Mouse (Mus musculus) thymus, adult 2 months (tissue): ENCODE data around the gene Rxra.

Source experiments
- CTCF ChIP-seq: fragments of 200-500 bp; IDR thresholded peaks from 2 replicates; pipeline ENCODE4 v1.5.1; 2012; ENCODE audit warnings: mild to moderate bottlenecking, control low read depth, low read length, moderate library complexity, borderline replicate concordance; ENCODE audit not compliant: control insufficient read depth, poor library complexity, insufficient read depth; ENCODE audit errors: extremely low read depth
- POLR2A ChIP-seq: fragments of 200-500 bp; IDR thresholded peaks from 2 replicates; pipeline ENCODE4 v1.6.1; 2012; ENCODE audit warnings: mild to moderate bottlenecking, low read length, control low read depth, moderate library complexity; ENCODE audit not compliant: control insufficient read depth, poor library complexity, insufficient read depth; ENCODE audit errors: extremely low read depth

DNA sequence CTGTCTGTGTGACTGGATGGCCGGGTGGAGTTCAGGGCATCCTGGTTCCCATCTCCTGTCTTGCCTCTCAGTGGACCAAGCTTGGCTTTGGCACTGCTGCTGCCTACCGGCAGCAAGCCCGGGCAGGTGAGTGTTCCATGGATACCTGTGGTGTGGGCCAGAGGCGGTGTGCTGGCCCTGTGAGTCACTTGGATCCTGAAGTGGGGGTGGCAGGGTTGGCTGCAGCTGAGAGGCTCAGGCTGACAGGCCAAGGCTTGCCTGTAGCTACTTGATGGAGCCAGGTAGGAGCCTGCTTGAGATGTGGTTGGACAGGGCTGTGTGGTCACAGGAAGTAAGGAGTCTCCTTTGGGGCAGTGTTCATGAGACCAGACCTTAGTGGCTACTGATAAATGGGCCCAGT lies 45.4 kb downstream of the Rxra start:
- no peak for TF ChIP-seq POLR2A
- no peak for TF ChIP-seq CTCF
